Mouse (Mus musculus): ENCODE results near the gene Slc25a34. TPM values are rescaled to one million over a fixed set of nuclear protein-coding genes. Genes with fewer than 3 reads are reported as not detected.

Slc25a34 gene
- total and polyA plus RNA-seq, 2 experiments from 2014 or later = 2.1 to 10.6 TPM

GRCm38 (mm10) chr4:141624134-141624533 is 513 bp upstream of the Slc25a34 start:
- ATAC-seq (ENCODE audit: low FRiP score) (no peak), DNase-seq (ENCODE audit: low spot score) (no peak)
- no peaks in the 10 kb centered on the region for H3K4me1 ChIP-seq (ENCODE audit: insufficient read depth, low read length)
- H3K27ac ChIP-seq (ENCODE audit: low read depth, low read length) = no peak overlapping the region
- WGBS = 94% methylated on average over 8 of the region's 8 CpGs
- no peaks in the 10 kb centered on the region for H3K27me3 ChIP-seq (ENCODE audit: insufficient read depth, low read length)
- no peak overlapping the region for H3K4me2 ChIP-seq (ENCODE audit: low read depth, low read length, poor library complexity, severe bottlenecking)
- H3K9ac ChIP-seq (replicated peaks; ENCODE audit: low read length, poor library complexity, severe bottlenecking) = no peak overlapping the region
- H3K4me3 ChIP-seq (ENCODE audit: low read depth, low read length) = no peak overlapping the region
- TF ChIP-seq CTCF (IDR thresholded peaks at IDR 0.05) = no peak
- H3K9me3 ChIP-seq (ENCODE audit: low read length) = no peaks in the 10 kb centered on the region
- peaks cover 38% of the 10 kb centered on the region for H3K36me3 ChIP-seq (ENCODE audit: insufficient read depth, low read length)

GRCm38 (mm10) chr4:141623037-141623436 is 584 bp downstream of the Slc25a34 start:
- no peak for TF ChIP-seq CTCF (IDR thresholded peaks at IDR 0.05)
- 89% methylated on average over 11 of the region's 11 CpGs for WGBS
- DNase-seq (ENCODE audit: low spot score) = no peak
- Histone ChIP-seq H3K4me1 (ENCODE audit: insufficient read depth, low read length) (no peaks in the 10 kb centered on the region), H3K9me3 (ENCODE audit: low read length) (no peaks in the 10 kb centered on the region), H3K36me3 (ENCODE audit: insufficient read depth, low read length) (peaks cover 27% of the 10 kb centered on the region), H3K27me3 (ENCODE audit: insufficient read depth, low read length) (peaks cover 2% of the 10 kb centered on the region; the same call in 1 of the 2 replicates), H3K4me2 (ENCODE audit: low read depth, low read length, poor library complexity, severe bottlenecking) (no peak overlapping the region; the same call in 1 of the 2 replicates), H3K9ac (replicated peaks; ENCODE audit: low read length, poor library complexity, severe bottlenecking) (no peak overlapping the region), H3K27ac (ENCODE audit: low read depth, low read length) (peak overlapping the region; percentile 38; the same call in 1 of the 2 replicates), H3K4me3 (ENCODE audit: low read depth, low read length) (no peak overlapping the region)
- no peak for ATAC-seq (ENCODE audit: low FRiP score)

GRCm38 (mm10) chr4:141622580-141622979 is 1.0 kb downstream of the Slc25a34 start:
- Histone ChIP-seq H3K36me3 (ENCODE audit: insufficient read depth, low read length) (peaks cover 22% of the 10 kb centered on the region), H3K4me2 (ENCODE audit: low read depth, low read length, poor library complexity, severe bottlenecking) (no peak overlapping the region), H3K4me1 (ENCODE audit: insufficient read depth, low read length) (no peaks in the 10 kb centered on the region), H3K27me3 (ENCODE audit: insufficient read depth, low read length) (peaks cover 5% of the 10 kb centered on the region; the same call in 1 of the 2 replicates), H3K27ac (ENCODE audit: low read depth, low read length) (no peak overlapping the region), H3K4me3 (ENCODE audit: low read depth, low read length) (no peak overlapping the region), H3K9me3 (ENCODE audit: low read length) (no peaks in the 10 kb centered on the region), H3K9ac (replicated peaks; ENCODE audit: low read length, poor library complexity, severe bottlenecking) (no peak overlapping the region)
- ATAC-seq (ENCODE audit: low FRiP score) (no peak), DNase-seq (ENCODE audit: low spot score) (no peak)
- TF ChIP-seq CTCF (IDR thresholded peaks at IDR 0.05) = no peak
- WGBS = 85% methylated on average over 5 of the region's 5 CpGs

- peaks cover 5% of the 10 kb centered on the region; the same call in 1 of the 2 replicates for H3K27me3 ChIP-seq (ENCODE audit: insufficient read depth, low read length)
- H3K27ac ChIP-seq (ENCODE audit: low read depth, low read length) = no peak overlapping the region
- no peak overlapping the region for H3K4me3 ChIP-seq (ENCODE audit: low read depth, low read length)
- H3K9ac ChIP-seq (replicated peaks; ENCODE audit: low read length, poor library complexity, severe bottlenecking) = no peak overlapping the region
- ATAC-seq (ENCODE audit: low FRiP score) (no peak), DNase-seq (ENCODE audit: low spot score) (no peak)
- no peaks in the 10 kb centered on the region for H3K9me3 ChIP-seq (ENCODE audit: low read length)
- no peak overlapping the region for H3K4me2 ChIP-seq (ENCODE audit: low read depth, low read length, poor library complexity, severe bottlenecking)
- H3K36me3 ChIP-seq (ENCODE audit: insufficient read depth, low read length) = peaks cover 20% of the 10 kb centered on the region
- TF ChIP-seq CTCF (IDR thresholded peaks at IDR 0.05) = no peak
- 86% methylated on average over 8 of the region's 8 CpGs for WGBS
- no peaks in the 10 kb centered on the region for H3K4me1 ChIP-seq (ENCODE audit: insufficient read depth, low read length)
Measured at GRCm38 (mm10) chr4:141622091-141622490, 1.5 kb downstream of the Slc25a34 start.

- TF ChIP-seq CTCF (IDR thresholded peaks at IDR 0.05) = no peak
- Histone ChIP-seq H3K4me1 (ENCODE audit: insufficient read depth, low read length) (no peaks in the 10 kb centered on the region), H3K9me3 (ENCODE audit: low read length) (no peaks in the 10 kb centered on the region), H3K27ac (ENCODE audit: low read depth, low read length) (no peak overlapping the region), H3K27me3 (ENCODE audit: insufficient read depth, low read length) (peaks cover 5% of the 10 kb centered on the region; the same call in 1 of the 2 replicates), H3K9ac (replicated peaks; ENCODE audit: low read length, poor library complexity, severe bottlenecking) (no peak overlapping the region), H3K36me3 (ENCODE audit: insufficient read depth, low read length) (peaks cover 14% of the 10 kb centered on the region), H3K4me3 (ENCODE audit: low read depth, low read length) (no peak overlapping the region), H3K4me2 (ENCODE audit: low read depth, low read length, poor library complexity, severe bottlenecking) (no peak overlapping the region)
- no peak for ATAC-seq (ENCODE audit: low FRiP score)
- no peak for DNase-seq (ENCODE audit: low spot score)
- 81% methylated on average over 8 of the region's 8 CpGs for WGBS
Measured at GRCm38 (mm10) chr4:141621297-141621696, 2.3 kb downstream of the Slc25a34 start.

GRCm38 (mm10) chr4:141619299-141619883 is 4.2 kb downstream of the Slc25a34 start:
- Histone ChIP-seq H3K4me1 (ENCODE audit: insufficient read depth, low read length) (no peaks in the 10 kb centered on the region), H3K9me3 (ENCODE audit: low read length) (no peaks in the 10 kb centered on the region), H3K36me3 (ENCODE audit: insufficient read depth, low read length) (no peaks in the 10 kb centered on the region), H3K27me3 (ENCODE audit: insufficient read depth, low read length) (peaks cover 5% of the 10 kb centered on the region; the same call in 1 of the 2 replicates), H3K9ac (replicated peaks; ENCODE audit: low read length, poor library complexity, severe bottlenecking) (no peak overlapping the region), H3K27ac (ENCODE audit: low read depth, low read length) (no peak overlapping the region), H3K4me2 (ENCODE audit: low read depth, low read length, poor library complexity, severe bottlenecking) (no peak overlapping the region), H3K4me3 (ENCODE audit: low read depth, low read length) (no peak overlapping the region)
- no peak for TF ChIP-seq CTCF (IDR thresholded peaks at IDR 0.05)
- no peak for ATAC-seq (ENCODE audit: low FRiP score)
- WGBS = 83% methylated on average over 9 of the region's 9 CpGs
- no peak for DNase-seq (ENCODE audit: low spot score)
